Comparison of ENCODE assay signal across 12 mouse cellular contexts in the genomic region with DNA sequence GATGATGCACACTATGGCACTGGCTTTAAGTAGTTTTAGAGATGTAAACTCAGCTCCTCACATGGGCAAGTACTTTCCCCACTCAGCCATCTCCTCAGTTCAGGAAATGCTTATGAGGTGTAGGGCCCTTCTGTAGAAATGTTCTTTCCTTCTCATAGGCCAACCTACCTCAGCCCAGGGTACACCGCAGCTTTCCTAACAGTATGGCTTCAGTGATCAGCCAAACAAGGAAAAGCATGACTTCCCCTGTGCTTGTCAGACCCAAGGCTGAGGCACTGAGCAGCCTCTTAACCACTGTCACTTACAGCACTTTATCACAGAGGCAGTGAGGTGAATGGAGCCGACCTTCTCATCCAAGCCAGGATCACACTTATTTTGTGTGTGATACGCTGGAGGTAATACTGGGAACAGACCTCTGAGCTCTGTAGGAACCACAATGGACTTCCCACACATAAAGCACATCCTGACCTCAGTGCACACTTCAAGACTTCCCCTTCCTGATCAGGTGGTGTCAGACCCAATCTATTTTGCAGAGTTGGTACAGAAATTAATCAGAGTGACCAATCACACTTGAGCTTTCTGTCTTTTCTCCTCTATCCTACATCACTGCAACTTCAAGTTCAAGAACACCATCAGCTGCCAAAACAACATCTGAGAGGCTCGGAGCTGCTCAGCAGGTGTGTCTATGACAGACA. TPM values are rescaled to one million over a fixed set of nuclear protein-coding genes. Genes with fewer than 3 reads are reported as not detected.
DNase-seq lines count a peak whose midpoint lies in the region; ATAC-seq and TF ChIP-seq lines count a peak whose summit lies in the region.
"Had no signal": no experiment of that assay in that cellular context is flagged by ENCODE, and none has a peak within 500 bp of the region (broad histone marks: within the 10 kb centered on the region; RNA-seq: fewer than 3 reads in every experiment).

No protein-coding gene starts in this region.

- intact Hi-C loops in gastrocnemius, adult 2 months (cut with DNase I), result no loop called here
- intact Hi-C loops in gastrocnemius, postnatal 36 days (cut with DNase I), result no loop called here

- H3K4me1 ChIP-seq in lung, embryonic 15.5 days, result peaks cover 41% of the 10 kb centered on the region
- H3K4me1 ChIP-seq in heart, embryonic 16.5 days (ENCODE audit: control insufficient read depth, insufficient read depth, low read length), result peaks cover 41% of the 10 kb centered on the region

- no peak for TF ChIP-seq CTCF in gastrocnemius, adult 2 months (IDR thresholded peaks at IDR 0.05)

- no peak overlapping the region for H3K9ac ChIP-seq in lung, embryonic 15.5 days
- no peak overlapping the region for H3K9ac ChIP-seq in heart, embryonic 16.5 days (ENCODE audit: low read length)

- ATAC-seq in lung, embryonic 15.5 days (ENCODE audit: borderline replicate concordance, extremely low read depth, low FRiP score, low TSS enrichment), result no peak
- ATAC-seq in heart, embryonic 16.5 days (replicated peaks; ENCODE audit: extremely low read depth, insufficient read depth, low FRiP score), result no peak
- ATAC-seq in megakaryocyte progenitor cell, adult 5-6 weeks (replicated peaks; ENCODE audit: poor library complexity), result peak; percentile 45
- ATAC-seq: hindbrain, embryonic 16.5 days had no signal

- H3K9me3 ChIP-seq in lung, embryonic 15.5 days, result no peaks in the 10 kb centered on the region
- H3K9me3 ChIP-seq in heart, embryonic 16.5 days (replicated peaks; ENCODE audit: control insufficient read depth, low read length), result no peaks in the 10 kb centered on the region

- H3K27me3 ChIP-seq in lung, embryonic 15.5 days, result no peaks in the 10 kb centered on the region
- no peaks in the 10 kb centered on the region for H3K27me3 ChIP-seq in heart, embryonic 16.5 days (ENCODE audit: control insufficient read depth, insufficient read depth, low read length)

- H3K4me3 ChIP-seq in gastrocnemius, adult 2 months, result no peak overlapping the region
- H3K4me3 ChIP-seq in lung, embryonic 15.5 days, result no peak overlapping the region
- no peak overlapping the region for H3K4me3 ChIP-seq in heart, embryonic 16.5 days (ENCODE audit: low read length)

- no peak for DNase-seq in gastrocnemius, adult 2 months
- no peak for DNase-seq in gastrocnemius, postnatal 4 days (ENCODE audit: low spot score in 2 of 2)
- DNase-seq in lung, postnatal 10 days, result no peak
- DNase-seq in gastrocnemius, postnatal 36 days, result no peak
- no peak for DNase-seq in right cerebral cortex, postnatal 4 days
- DNase-seq: B cell, adult 2 months; layer of hippocampus, postnatal 36 days; lung, postnatal 14 days had no signal

- peak overlapping the region; percentile 86 for H3K27ac ChIP-seq in gastrocnemius, adult 2 months
- H3K27ac ChIP-seq in lung, embryonic 15.5 days, result peak overlapping the region; percentile 18
- peak overlapping the region; percentile 89 for H3K27ac ChIP-seq in heart, embryonic 16.5 days (ENCODE audit: low read length)

- H3K4me2 ChIP-seq in lung, embryonic 15.5 days, result no peak overlapping the region
- no peak overlapping the region for H3K4me2 ChIP-seq in heart, embryonic 16.5 days (ENCODE audit: low read depth, low read length)

- WGBS in lung, embryonic 15.5 days, result 72% methylated on average over 4 of the region's 4 CpGs
- WGBS in heart, embryonic 16.5 days, result 73% methylated on average over 4 of the region's 4 CpGs

- H3K36me3 ChIP-seq in lung, embryonic 15.5 days, result no peaks in the 10 kb centered on the region
- H3K36me3 ChIP-seq in heart, embryonic 16.5 days (ENCODE audit: control insufficient read depth, insufficient read depth), result no peaks in the 10 kb centered on the region

RNA-seq across cellular contexts. Expression of gene Fam53b, which starts 26.0 kb away (rescaled TPM):
- 10 to 100 TPM; 15.3 to 27.4 TPM for total RNA-seq in gastrocnemius, adult 2 months (2021)
- 10 to 100 TPM; 44.6 to 48.9 TPM for total RNA-seq in gastrocnemius, postnatal 4 days (2021)
- 25.9 and 33.8 TPM in 2 replicates for polyA plus RNA-seq in lung, embryonic 15.5 days (2015; fragmentation: Nextera tagmentation; extraction: Ambion mirVana)
- polyA plus RNA-seq in heart, embryonic 16.5 days (2015; fragmentation: Nextera tagmentation; extraction: Ambion mirVana), result 16.4 and 21.8 TPM in 2 replicates
- total RNA-seq in megakaryocyte progenitor cell, adult 5-6 weeks (2015), result 16.0 and 21.5 TPM in 2 replicates
- 12.2 and 15.9 TPM in 2 replicates for total RNA-seq in megakaryocyte progenitor cell, adult 5-6 weeks (2017)
- total RNA-seq in gastrocnemius, postnatal 36 days (2021), result 10 to 100 TPM; 15.0 to 16.1 TPM

Comparison
In these comparisons a context has a peak if more than half of its experiments do, and no peak if none do; other contexts are left out.
1. H3K27ac ChIP-seq: peak in every context shown above with its lines; median percentile 89 in heart, embryonic 16.5 days; 86 in gastrocnemius, adult 2 months; 18 in lung, embryonic 15.5 days.